Mouse (Mus musculus) liver, postnatal 0 days (tissue): ENCODE measurements around the gene Hist1h3c. TPM values are rescaled to one million over a fixed set of nuclear protein-coding genes. Genes with fewer than 3 reads are reported as not detected.
A peak's percentile ranks its signal among the peaks of the same experiment; 100 is the strongest.
"Not testable (repeated sequence)": the region's sequence is repeated elsewhere in the genome, so short reads cannot be mapped to it uniquely, and the experiment has no call there.

Experiments
- ATAC-seq: fragments of 200-750 bp; cut with Nextera tagmentation; 2 replicates; pipeline ENCODE4 v1.8.0; 2017; ENCODE audit warnings: mild to moderate bottlenecking, moderate library complexity
- DNase-seq: peaks from one replicate; pipeline ENCODE4 v3.0.0-alpha.2; 2016
- H3K27ac ChIP-seq: fragments of 300-500 bp; sonication (generic); 2 replicates; pipeline ENCODE4 v1.5.1; 2014; ENCODE audit warnings: antibody characterized with exemption, moderate library complexity, mild to moderate bottlenecking, low read depth
- H3K27me3 ChIP-seq: fragments of 300-500 bp; sonication (generic); 2 replicates; pipeline ENCODE4 v1.6.1; 2014; ENCODE audit warnings: low read length, control low read depth, mixed read lengths; ENCODE audit not compliant: insufficient read depth
- H3K36me3 ChIP-seq: fragments of 300-500 bp; sonication (generic); replicated peaks from 2 replicates; pipeline ENCODE4 v1.6.1; 2014; ENCODE audit warnings: mild to moderate bottlenecking, control low read depth, low read length, moderate library complexity, mixed read lengths; ENCODE audit not compliant: insufficient read depth
- H3K4me1 ChIP-seq: fragments of 300-500 bp; sonication (generic); 2 replicates; pipeline ENCODE4 v1.6.1; 2014; ENCODE audit warnings: antibody characterized with exemption, mild to moderate bottlenecking, control low read depth; ENCODE audit not compliant: insufficient read depth
- H3K4me2 ChIP-seq: fragments of 300-500 bp; sonication (generic); 2 replicates; pipeline ENCODE4 v1.6.1; 2014; ENCODE audit warnings: low read depth, mild to moderate bottlenecking, low read length, moderate library complexity, mixed read lengths
- H3K4me3 ChIP-seq: fragments of 300-500 bp; sonication (generic); 2 replicates; pipeline ENCODE4 v1.5.1; 2014; ENCODE audit warnings: low read depth, low read length
- H3K9ac ChIP-seq: fragments of 300-500 bp; sonication (generic); replicated peaks from 2 replicates; pipeline ENCODE4 v1.6.1; 2014; ENCODE audit warnings: mild to moderate bottlenecking, moderate library complexity
- H3K9me3 ChIP-seq: fragments of 300-500 bp; sonication (generic); 2 replicates; pipeline ENCODE4 v1.6.1; 2016; ENCODE audit warnings: mild to moderate bottlenecking, control low read depth, low read length, mixed read lengths
- CTCF ChIP-seq: sonication (generic); IDR thresholded peaks from 2 replicates; pipeline ENCODE4 v1.5.1; 2016; ENCODE audit warnings: antibody characterized with exemption, low read depth
- EP300 ChIP-seq: IDR thresholded peaks from 2 replicates; pipeline ENCODE4 v1.6.1; 2016; ENCODE audit warnings: antibody characterized with exemption, low read depth, mild to moderate bottlenecking
- WGBS: fragments of 180-500 bp; shearing (Covaris S2); extraction: QIAGEN DNeasy Blood & Tissue Kit; methylation state at CpG from one replicate; pipeline ENCODE4 v1.1.7; 2014; ENCODE audit not compliant: insufficient replicate concordance; 5-methylcytosine and 5-hydroxymethylcytosine counted together
- polyA plus RNA-seq: library from polyadenylated mRNA; unstranded; fragments of >200 nt; fragmentation: Nextera tagmentation; extraction: Ambion mirVana; gene quantifications from 2 replicates; pipeline ENCODE4 v1.2.1, GENCODE M21; 2015

Hist1h3c gene
- polyA plus RNA-seq, 1 experiment from 2014 or later: 3.5 TPM

- Histone ChIP-seq H3K36me3 (no peaks in the 10 kb centered on the region), H3K27ac (peak overlapping the region; percentile 39), H3K9ac (0 out of 2 replicates have a peak overlapping the region, but pooled peaks have one; percentile 26), H3K4me2 (0 out of 2 replicates have a peak overlapping the region, but pooled peaks have one; percentile 27), H3K4me1 (peaks cover 15% of the 10 kb centered on the region), H3K4me3 (no peak overlapping the region), H3K9me3 (no peaks in the 10 kb centered on the region), H3K27me3 (no peaks in the 10 kb centered on the region)
- DNase-seq (peak; percentile 12), ATAC-seq (no peak)
- WGBS: 61% methylated on average over 18 of the region's 18 CpGs
- TF ChIP-seq EP300 (no peak), CTCF (no peak)
These were observed 16.8 kb downstream of the Hist1h3c start for GRCm38 (mm10) chr13:23728472-23729191.

GRCm38 (mm10) chr13:23725213-23725612 is 20.2 kb downstream of the Hist1h3c start:
- 56% methylated on average over 1 of the region's 1 CpGs for WGBS
- Histone ChIP-seq H3K36me3 (no peaks in the 10 kb centered on the region), H3K27me3 (no peaks in the 10 kb centered on the region), H3K4me3 (no peak overlapping the region), H3K9ac (no peak overlapping the region), H3K9me3 (no peaks in the 10 kb centered on the region), H3K4me1 (peaks cover 12% of the 10 kb centered on the region), H3K4me2 (no peak overlapping the region), H3K27ac (no peak overlapping the region)
- ATAC-seq (no peak), DNase-seq (peak; percentile 6)
- no peak for TF ChIP-seq EP300
- TF ChIP-seq CTCF: no peak

DNA sequence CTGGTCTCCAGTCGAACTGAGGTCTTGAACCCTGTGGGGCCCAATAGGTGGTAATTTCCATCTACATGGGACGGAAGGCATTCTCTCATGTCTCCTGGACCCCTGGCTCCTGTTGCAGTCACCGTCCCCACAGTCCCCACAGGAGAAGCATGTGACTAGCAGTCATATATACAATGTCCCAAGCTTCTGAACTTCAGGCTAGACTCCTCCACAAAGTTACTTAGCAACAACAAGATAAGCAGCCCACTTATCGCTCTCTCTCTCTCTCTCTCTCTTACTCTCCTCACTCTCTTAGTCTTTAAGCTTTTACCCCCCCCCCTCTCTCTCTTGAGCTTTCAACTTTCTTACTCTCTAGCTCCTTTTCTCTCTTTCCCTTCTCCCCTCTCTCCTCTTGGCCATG is 21.2 kb downstream of the Hist1h3c start:
- TF ChIP-seq EP300: no peak
- no peak for TF ChIP-seq CTCF
- H3K27me3 ChIP-seq: no peaks in the 10 kb centered on the region
- 73% methylated on average over 4 of the region's 4 CpGs for WGBS

GRCm38 (mm10) chr13:23717593-23718245 is 27.7 kb downstream of the Hist1h3c start:
- DNase-seq: peak; percentile 14
- not testable (repeated sequence) for H3K27me3 ChIP-seq, H3K4me2 ChIP-seq, ATAC-seq, H3K9me3 ChIP-seq, H3K36me3 ChIP-seq, H3K4me3 ChIP-seq, H3K4me1 ChIP-seq
- 11% methylated on average over 2 of the region's 2 CpGs for WGBS
- H3K9ac ChIP-seq: 0 out of 2 replicates have a peak overlapping the region, but pooled peaks have one; percentile 11
- peak overlapping the region; percentile 70; the same call in 1 of the 2 replicates for H3K27ac ChIP-seq

More for the DNA sequence above, 21.2 kb downstream of the Hist1h3c start:
- H3K4me1 ChIP-seq: peaks cover 9% of the 10 kb centered on the region
- H3K4me2 ChIP-seq: no peak overlapping the region
- H3K9me3 ChIP-seq: no peaks in the 10 kb centered on the region
- H3K36me3 ChIP-seq: no peaks in the 10 kb centered on the region
- H3K4me3 ChIP-seq: no peak overlapping the region
- H3K9ac ChIP-seq: no peak overlapping the region
- ATAC-seq (no peak), DNase-seq (peak; percentile 8)
- H3K27ac ChIP-seq: no peak overlapping the region

DNA sequence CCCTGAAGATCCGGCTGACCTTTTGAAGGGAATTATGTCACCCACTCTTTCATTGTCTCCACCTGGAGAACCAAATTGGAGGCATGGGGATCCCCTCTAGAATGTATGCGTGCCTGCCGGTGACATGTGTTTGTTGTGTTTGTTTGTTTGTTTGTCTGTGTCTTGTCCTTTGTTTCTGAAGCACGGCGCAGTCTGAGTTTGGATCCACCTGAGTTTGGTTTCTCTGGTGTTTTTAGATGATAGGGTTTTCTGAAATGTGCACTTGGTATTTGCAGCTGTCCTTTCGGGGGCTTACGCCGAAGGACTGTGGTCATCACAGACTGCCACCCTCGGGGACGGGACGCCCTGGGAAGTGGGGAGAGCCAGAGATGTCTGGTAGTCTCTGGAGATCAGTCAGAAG is 28.2 kb downstream of the Hist1h3c start:
- 0 out of 2 replicates have a peak overlapping the region, but pooled peaks have one; percentile 11 for H3K9ac ChIP-seq
- WGBS: 48% methylated on average over 11 of the region's 11 CpGs
- TF ChIP-seq EP300 (no peak), CTCF (no peak)
- peak overlapping the region; percentile 70; the same call in 1 of the 2 replicates for H3K27ac ChIP-seq
- H3K4me3 ChIP-seq: no peak overlapping the region
- 0 out of 2 replicates have a peak, but pooled peaks cover 3% of the 10 kb centered on the region for H3K4me1 ChIP-seq
- no peak overlapping the region for H3K4me2 ChIP-seq
- DNase-seq (peak; percentile 11), ATAC-seq (no peak)
- no peaks in the 10 kb centered on the region for H3K36me3 ChIP-seq
- no peaks in the 10 kb centered on the region for H3K9me3 ChIP-seq
- no peaks in the 10 kb centered on the region for H3K27me3 ChIP-seq

DNA sequence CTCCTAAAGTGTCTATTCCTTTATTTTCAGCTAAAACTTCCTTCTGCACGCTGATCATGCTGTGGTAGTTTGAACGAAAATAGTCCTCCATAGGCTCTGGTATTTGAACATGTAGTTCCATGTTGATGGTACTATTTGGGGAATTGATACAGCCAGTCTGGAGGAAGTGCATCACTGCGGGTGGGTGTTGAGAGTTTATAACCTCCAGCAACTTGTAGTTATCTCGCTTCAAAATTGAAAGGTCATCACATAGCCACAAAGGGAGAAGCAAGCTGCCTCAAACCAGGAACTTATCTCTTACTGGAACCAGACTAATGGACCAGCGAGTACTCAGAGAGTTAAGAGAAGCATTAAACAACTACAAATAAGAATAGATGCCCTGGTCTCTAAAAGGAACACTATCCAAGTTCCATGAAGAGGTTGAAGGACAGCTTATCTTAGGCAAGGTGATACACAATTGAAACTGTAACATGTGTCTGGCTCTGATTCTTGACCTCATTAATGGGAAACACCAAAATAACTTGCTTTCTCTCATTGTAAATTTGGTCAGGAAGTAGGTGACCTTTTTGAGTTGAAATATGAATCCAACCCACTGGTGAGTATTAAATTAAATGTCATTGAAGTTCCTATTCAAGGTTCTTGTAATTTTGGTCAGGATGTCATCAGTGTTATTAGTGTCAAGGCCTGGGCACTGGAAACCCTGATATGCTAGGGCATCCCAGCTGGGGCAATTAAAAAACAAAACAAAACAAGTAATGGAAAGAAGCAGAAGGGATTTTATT is 28.9 kb downstream of the Hist1h3c start:
- Histone ChIP-seq H3K9ac (no peak overlapping the region), H3K36me3 (no peaks in the 10 kb centered on the region)
- WGBS: 51% methylated on average over 5 of the region's 5 CpGs

More for the DNA sequence above, 28.9 kb downstream of the Hist1h3c start:
- Histone ChIP-seq H3K4me2 (no peak overlapping the region), H3K27ac (no peak overlapping the region), H3K9me3 (no peaks in the 10 kb centered on the region), H3K4me1 (0 out of 2 replicates have a peak, but pooled peaks cover 5% of the 10 kb centered on the region), H3K27me3 (no peaks in the 10 kb centered on the region), H3K4me3 (no peak overlapping the region)
- TF ChIP-seq EP300: no peak
- no peak for TF ChIP-seq CTCF
- DNase-seq: peak; percentile 10
- ATAC-seq: peak; percentile 23; the same call in 1 of the 2 replicates
